Mouse (Mus musculus): ENCODE measurements around the gene Gpsm1. TPM values are rescaled to one million over a fixed set of nuclear protein-coding genes. Genes with fewer than 3 reads are reported as not detected.

The Gpsm1 gene
- polyA plus RNA-seq, 1 experiment from 2014 or later: 114 TPM

DNA sequence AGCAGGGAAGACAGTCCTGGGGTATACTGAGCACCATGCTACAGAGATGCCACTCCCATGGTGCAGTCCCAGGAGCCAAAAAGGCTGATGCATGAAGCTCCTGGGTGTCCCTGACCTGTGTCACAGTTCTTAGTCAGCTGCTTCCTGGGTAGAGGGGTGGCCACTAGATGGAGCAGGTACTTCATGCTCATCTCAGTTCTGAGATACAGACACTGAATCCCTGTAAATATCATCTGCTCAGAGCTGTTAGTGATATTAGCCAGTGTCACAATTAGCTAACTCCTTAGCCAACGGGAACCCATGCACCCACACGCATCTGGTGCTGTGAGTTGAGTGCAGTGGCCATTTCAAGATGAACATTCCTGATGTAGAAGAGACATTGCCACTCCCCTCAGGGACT, 9.6 kb downstream of the Gpsm1 start:
- Histone ChIP-seq H3K36me3 (peaks cover 76% of the 10 kb centered on the region), H3K27me3 (no peaks in the 10 kb centered on the region), H3K4me2 (no peak overlapping the region), H3K27ac (replicated peaks) (no peak overlapping the region), H3K9me3 (no peaks in the 10 kb centered on the region), H3K9ac (no peak overlapping the region), H3K4me1 (replicated peaks) (peaks cover 35% of the 10 kb centered on the region), H3K4me3 (no peak overlapping the region)
- WGBS: 92% methylated on average over 2 of the region's 2 CpGs
- no peak for ATAC-seq (ENCODE audit: low read depth)

DNA sequence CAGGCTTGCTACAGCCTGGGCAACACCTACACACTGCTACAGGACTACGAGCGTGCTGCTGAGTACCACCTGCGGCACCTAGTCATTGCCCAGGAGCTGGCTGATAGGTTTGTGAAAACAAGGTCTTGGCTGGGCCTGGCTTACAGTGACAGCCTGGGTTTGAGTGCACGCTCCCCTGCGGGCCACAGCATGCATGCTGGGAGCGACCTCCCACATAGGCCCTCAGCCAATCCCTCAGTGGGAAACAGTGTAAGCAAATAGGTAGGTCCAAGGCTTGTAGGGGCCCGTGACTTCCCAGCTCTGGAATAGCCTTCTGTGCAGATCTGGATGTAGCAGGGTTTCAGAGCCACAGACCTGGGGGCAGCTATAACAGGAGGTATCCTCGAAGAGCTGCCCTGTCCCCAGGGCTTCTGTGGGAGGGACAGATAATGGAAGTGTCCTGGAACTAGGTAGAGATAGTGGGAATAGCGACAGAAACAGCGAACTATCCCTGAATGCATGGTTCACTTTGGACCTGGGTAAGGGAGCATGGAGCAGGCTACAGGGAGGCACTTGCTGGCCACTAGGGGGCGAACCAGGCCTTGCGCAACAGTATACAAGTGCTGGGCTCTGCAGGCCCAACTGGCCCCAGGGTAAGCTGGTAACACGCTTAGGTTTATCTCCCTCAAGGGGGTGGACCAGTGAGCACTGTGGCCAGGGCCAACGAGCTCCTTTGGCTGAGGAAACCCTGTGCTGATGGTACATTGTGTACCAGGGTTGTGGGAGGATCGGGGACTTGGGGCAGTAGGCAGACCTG, 10.3 kb downstream of the Gpsm1 start:
- Histone ChIP-seq H3K4me1 (replicated peaks) (peaks cover 29% of the 10 kb centered on the region), H3K9ac (no peak overlapping the region), H3K4me2 (no peak overlapping the region), H3K4me3 (no peak overlapping the region), H3K27me3 (no peaks in the 10 kb centered on the region), H3K36me3 (peaks cover 83% of the 10 kb centered on the region), H3K27ac (replicated peaks) (no peak overlapping the region), H3K9me3 (no peaks in the 10 kb centered on the region)
- peak; percentile 72 for ATAC-seq (ENCODE audit: low read depth)
- 63% methylated on average over 15 of the region's 15 CpGs for WGBS

DNA sequence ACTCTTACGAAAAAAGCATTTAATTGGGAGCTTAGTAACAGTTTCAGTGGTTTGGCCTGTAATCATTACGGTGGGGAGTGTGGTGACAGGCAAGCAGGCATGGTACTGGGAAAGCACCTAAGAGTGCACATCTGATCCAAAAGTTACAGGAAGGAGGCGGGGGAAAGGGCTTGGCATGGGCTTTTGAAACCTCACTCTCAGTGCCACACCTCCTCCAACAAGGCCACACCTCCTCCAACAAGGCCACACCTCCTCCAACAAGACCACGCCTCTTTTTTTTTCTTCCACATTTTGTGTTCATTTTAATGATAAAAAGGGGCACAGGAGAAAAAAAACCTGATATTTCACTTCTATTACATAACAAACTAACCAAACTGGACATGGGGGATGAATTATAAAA, 12.5 kb downstream of the Gpsm1 start:
- ATAC-seq (ENCODE audit: low read depth): no peak
- Histone ChIP-seq H3K27ac (replicated peaks) (no peak overlapping the region), H3K27me3 (no peaks in the 10 kb centered on the region), H3K4me1 (replicated peaks) (peaks cover 9% of the 10 kb centered on the region; the same call in 1 of the 2 replicates), H3K9ac (no peak overlapping the region), H3K9me3 (no peaks in the 10 kb centered on the region), H3K36me3 (peaks cover 96% of the 10 kb centered on the region), H3K4me3 (no peak overlapping the region), H3K4me2 (no peak overlapping the region)
- WGBS: 90% methylated on average over 4 of the region's 4 CpGs

GRCm38 (mm10) chr2:26329402-26329801, 14.1 kb downstream of the Gpsm1 start:
- H3K27me3 ChIP-seq: no peaks in the 10 kb centered on the region
- 51% methylated on average over 8 of the region's 8 CpGs for WGBS
- H3K4me2 ChIP-seq: no peak overlapping the region
- no peak for ATAC-seq (ENCODE audit: low read depth)
- H3K4me1 ChIP-seq (replicated peaks): peaks cover 9% of the 10 kb centered on the region; the same call in 1 of the 2 replicates
- no peak overlapping the region for H3K4me3 ChIP-seq
- H3K9me3 ChIP-seq: no peaks in the 10 kb centered on the region
- H3K9ac ChIP-seq: no peak overlapping the region
- H3K27ac ChIP-seq (replicated peaks): peak overlapping the region; percentile 59
- peaks cover 82% of the 10 kb centered on the region for H3K36me3 ChIP-seq

DNA sequence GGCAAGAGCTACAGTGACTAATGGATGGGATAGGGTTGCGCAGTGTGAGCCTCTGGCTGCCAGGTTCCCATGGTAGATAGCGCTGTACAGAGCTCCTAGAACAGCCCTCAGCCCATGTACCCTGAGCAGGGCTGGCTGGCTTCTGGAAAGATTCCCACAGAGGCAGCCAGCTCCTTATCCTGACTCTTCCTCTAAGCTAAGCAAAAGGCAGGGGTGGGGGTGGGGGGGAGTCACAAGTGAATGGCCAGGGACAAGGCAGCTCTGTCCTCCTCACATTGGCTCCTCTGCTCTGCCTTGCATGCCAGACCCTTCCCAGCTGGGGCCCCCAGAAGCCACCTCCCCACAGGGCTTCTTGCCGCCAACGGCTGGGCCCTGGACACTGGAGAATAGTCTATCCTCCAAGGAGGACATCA, 14.7 kb downstream of the Gpsm1 start:
- Histone ChIP-seq H3K27me3 (no peaks in the 10 kb centered on the region), H3K9ac (no peak overlapping the region), H3K4me3 (no peak overlapping the region), H3K27ac (replicated peaks) (peak overlapping the region; percentile 64), H3K4me1 (replicated peaks) (peaks cover 9% of the 10 kb centered on the region; the same call in 1 of the 2 replicates), H3K9me3 (no peaks in the 10 kb centered on the region), H3K4me2 (no peak overlapping the region), H3K36me3 (peaks cover 76% of the 10 kb centered on the region)
- 84% methylated on average over 4 of the region's 4 CpGs for WGBS
- peak; percentile 38 for ATAC-seq (ENCODE audit: low read depth)

GRCm38 (mm10) chr2:26330702-26331101, 15.4 kb downstream of the Gpsm1 start:
- Histone ChIP-seq H3K9me3 (no peaks in the 10 kb centered on the region), H3K4me2 (no peak overlapping the region), H3K4me1 (replicated peaks) (peaks cover 9% of the 10 kb centered on the region; the same call in 1 of the 2 replicates), H3K27me3 (no peaks in the 10 kb centered on the region), H3K4me3 (no peak overlapping the region), H3K36me3 (peaks cover 69% of the 10 kb centered on the region), H3K27ac (replicated peaks) (peak overlapping the region; percentile 64), H3K9ac (no peak overlapping the region)
- ATAC-seq (ENCODE audit: low read depth): peak; percentile 12; the same call in 1 of the 2 replicates
- 70% methylated on average over 6 of the region's 6 CpGs for WGBS

DNA sequence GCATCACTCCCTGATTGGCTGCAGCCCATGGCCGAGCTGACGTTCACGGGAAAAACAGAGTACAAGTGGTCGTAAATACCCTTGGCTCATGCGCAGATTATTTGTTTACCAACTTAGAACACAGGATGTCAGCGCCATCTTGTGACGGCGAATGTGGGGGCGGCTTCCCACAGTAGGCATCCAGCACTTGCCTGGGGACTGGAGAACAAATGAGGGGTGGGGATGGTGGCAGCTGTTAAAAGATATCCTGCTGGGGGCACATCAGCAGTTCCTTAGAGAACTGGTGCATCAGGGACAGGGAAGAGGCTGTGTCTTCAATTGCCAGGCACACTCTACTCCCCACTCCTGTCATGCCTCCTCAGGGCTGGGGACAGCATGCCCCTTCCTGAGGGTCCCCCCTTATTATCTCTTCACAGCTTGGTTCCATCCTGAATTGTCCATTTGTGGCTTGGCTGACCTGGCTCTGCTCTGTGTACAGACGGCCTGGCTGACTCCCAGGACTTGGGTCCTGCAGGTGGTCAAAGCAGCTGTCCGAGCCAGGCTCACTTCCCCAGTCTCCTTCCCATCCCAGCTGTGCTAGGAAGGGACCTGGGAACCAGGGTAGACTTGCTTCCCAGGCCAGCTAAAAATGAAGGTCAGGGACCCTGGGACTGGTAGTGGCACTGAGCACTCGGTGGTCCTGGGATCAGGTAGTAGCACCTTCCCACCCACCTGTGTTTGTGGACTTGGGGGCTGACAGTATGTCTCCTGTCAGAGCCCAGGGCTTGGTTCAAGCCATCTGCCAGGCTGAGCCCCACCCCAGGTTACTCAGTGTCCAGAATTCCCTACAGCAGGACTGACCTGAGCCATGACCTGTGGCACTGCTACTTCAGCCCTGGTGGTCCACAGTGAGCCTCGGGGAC, 23.2 kb downstream of the Gpsm1 start:
- no peak overlapping the region for H3K9ac ChIP-seq
- H3K36me3 ChIP-seq: peaks cover 53% of the 10 kb centered on the region
- H3K27ac ChIP-seq (replicated peaks): no peak overlapping the region
- peak; percentile 62; the same call in 1 of the 2 replicates for ATAC-seq (ENCODE audit: low read depth)
- no peaks in the 10 kb centered on the region for H3K27me3 ChIP-seq
- WGBS: 62% methylated on average over 9 of the region's 13 CpGs
- no peak overlapping the region for H3K4me3 ChIP-seq
- H3K9me3 ChIP-seq: no peaks in the 10 kb centered on the region
- no peaks in the 10 kb centered on the region for H3K4me1 ChIP-seq (replicated peaks)
- no peak overlapping the region for H3K4me2 ChIP-seq

DNA sequence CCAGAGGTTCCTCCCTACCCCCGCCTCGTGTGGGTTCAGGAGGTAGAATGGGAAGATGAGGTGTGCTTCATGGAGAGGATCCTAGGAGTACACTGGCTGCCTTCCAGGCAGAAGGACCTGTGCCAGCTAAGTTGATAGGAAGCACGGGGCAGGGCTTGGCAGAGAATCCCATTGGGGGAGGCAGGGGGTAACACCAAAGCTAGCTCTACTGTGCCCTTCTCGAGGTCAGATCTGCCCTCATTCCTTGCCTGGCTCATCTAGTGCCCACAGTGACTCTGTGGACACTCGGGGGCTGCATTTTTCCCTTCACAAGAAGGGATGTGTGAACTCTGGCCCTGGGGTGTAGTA, 23.9 kb downstream of the Gpsm1 start:
- H3K27me3 ChIP-seq: no peaks in the 10 kb centered on the region
- H3K27ac ChIP-seq (replicated peaks): no peak overlapping the region
- no peak overlapping the region for H3K4me3 ChIP-seq
- no peaks in the 10 kb centered on the region for H3K4me1 ChIP-seq (replicated peaks)
- H3K9ac ChIP-seq: no peak overlapping the region
- WGBS: 88% methylated on average over 5 of the region's 5 CpGs
- H3K9me3 ChIP-seq: no peaks in the 10 kb centered on the region
- peaks cover 59% of the 10 kb centered on the region for H3K36me3 ChIP-seq
- no peak for ATAC-seq (ENCODE audit: low read depth)
- no peak overlapping the region for H3K4me2 ChIP-seq

DNA sequence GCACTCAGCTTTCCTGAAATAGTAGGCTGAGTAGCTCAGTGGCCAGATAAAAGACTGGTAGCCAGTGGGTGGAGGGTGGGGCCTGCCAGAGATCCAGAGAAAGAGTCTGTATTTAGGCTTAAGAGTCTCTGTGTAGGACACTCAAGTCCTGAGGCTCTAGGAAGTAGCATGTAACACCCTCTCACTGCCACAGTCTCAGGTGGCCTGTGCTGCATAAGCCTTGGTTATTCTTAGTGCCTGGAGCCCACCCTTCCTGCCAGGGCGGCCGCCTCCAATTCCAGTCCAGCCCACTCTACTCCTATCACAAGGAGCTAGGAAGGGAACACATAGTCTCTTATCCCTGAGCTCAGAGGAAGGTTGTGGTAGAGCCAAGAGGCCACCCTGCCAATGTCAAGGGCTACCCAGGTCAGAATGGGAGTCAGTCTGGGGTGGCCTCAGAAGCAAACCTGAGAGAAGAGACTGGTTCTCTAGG, 26.2 kb downstream of the Gpsm1 start:
- Histone ChIP-seq H3K4me3 (no peak overlapping the region), H3K4me1 (replicated peaks) (no peaks in the 10 kb centered on the region), H3K27me3 (no peaks in the 10 kb centered on the region), H3K9ac (no peak overlapping the region), H3K9me3 (no peaks in the 10 kb centered on the region), H3K36me3 (peaks cover 83% of the 10 kb centered on the region), H3K4me2 (no peak overlapping the region), H3K27ac (replicated peaks) (peak overlapping the region; percentile 28; the same call in 1 of the 2 replicates)
- WGBS: 77% methylated on average over 2 of the region's 2 CpGs
- no peak for ATAC-seq (ENCODE audit: low read depth)

GRCm38 (mm10) chr2:26342044-26342443, 26.7 kb downstream of the Gpsm1 start:
- H3K4me2 ChIP-seq: no peak overlapping the region
- H3K27me3 ChIP-seq: no peaks in the 10 kb centered on the region
- H3K4me1 ChIP-seq (replicated peaks): no peaks in the 10 kb centered on the region
- H3K4me3 ChIP-seq: no peak overlapping the region
- 75% methylated on average over 10 of the region's 10 CpGs for WGBS
- H3K9ac ChIP-seq: no peak overlapping the region
- peaks cover 88% of the 10 kb centered on the region for H3K36me3 ChIP-seq
- ATAC-seq (ENCODE audit: low read depth): no peak
- H3K9me3 ChIP-seq: no peaks in the 10 kb centered on the region
- peak overlapping the region; percentile 42 for H3K27ac ChIP-seq (replicated peaks)

DNA sequence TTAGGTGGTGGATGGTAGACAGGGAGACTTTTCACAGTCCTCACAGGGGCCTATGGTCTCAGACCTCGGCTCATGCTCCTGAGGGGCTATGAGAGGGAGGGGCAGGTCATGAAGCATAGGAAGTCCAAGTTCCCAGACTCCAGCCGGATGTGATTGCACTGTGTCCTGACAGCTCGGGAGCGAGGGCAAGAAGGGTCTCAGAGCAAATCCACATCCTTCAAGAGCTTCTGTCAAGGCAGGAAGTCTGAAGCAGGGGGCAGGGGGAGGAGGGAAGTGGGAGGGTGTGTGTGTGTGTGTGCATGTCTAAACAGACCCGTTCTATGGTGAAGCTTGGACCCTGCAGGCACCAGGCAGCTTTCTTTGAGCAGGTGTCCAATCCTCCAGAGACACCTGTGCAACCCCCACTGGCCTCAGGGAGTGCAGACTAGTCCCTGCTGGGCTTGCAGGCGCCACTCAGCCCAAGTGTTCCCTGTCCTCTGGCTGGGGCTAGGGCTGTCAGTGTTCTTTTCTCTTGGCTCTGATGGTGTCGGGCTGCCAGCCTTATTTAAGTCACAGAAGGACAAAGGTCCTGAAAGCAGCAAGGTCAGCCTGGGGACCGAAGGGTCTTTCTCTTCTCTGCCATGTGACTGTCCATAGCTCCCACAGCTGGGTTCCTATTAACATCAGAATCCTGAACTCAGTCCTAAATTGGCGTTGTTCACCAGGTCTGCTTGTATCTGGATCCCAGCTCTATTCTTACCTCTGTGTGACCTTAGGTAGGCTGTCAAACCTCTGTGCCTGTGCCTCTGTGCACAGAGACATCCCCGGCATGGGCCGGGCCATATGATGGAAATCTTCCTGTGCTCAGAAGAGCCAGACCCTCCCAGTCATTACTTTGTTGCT, 27.5 kb downstream of the Gpsm1 start:
- H3K27ac ChIP-seq (replicated peaks): peak overlapping the region; percentile 42; the same call in 1 of the 2 replicates

More for the DNA sequence above, 27.5 kb downstream of the Gpsm1 start:
- H3K4me2 ChIP-seq: no peak overlapping the region
- H3K27me3 ChIP-seq: no peaks in the 10 kb centered on the region
- no peak for ATAC-seq (ENCODE audit: low read depth)
- H3K36me3 ChIP-seq: peaks cover 96% of the 10 kb centered on the region
- H3K4me1 ChIP-seq (replicated peaks): no peaks in the 10 kb centered on the region
- H3K4me3 ChIP-seq: no peak overlapping the region
- 75% methylated on average over 11 of the region's 11 CpGs for WGBS
- 0 out of 2 replicates have a peak overlapping the region, but pooled peaks have one; percentile 22 for H3K9ac ChIP-seq
- no peaks in the 10 kb centered on the region for H3K9me3 ChIP-seq
